Comparison of ENCODE assay signal across 7 mouse cellular contexts in genomic region chr16:33337177-33337576, GRCm38 (mm10). TPM values are rescaled to one million over a fixed set of nuclear protein-coding genes. Genes with fewer than 3 reads are reported as not detected.
A peak's percentile ranks its signal among the peaks of the same experiment; 100 is the strongest.
DNase-seq lines count a peak whose midpoint lies in the region; ATAC-seq and TF ChIP-seq lines count a peak whose summit lies in the region.

No protein-coding gene starts in this region.

- no peak overlapping the region for H3K4me3 ChIP-seq in intestine, postnatal 0 days (ENCODE audit: low read depth, low read length)
- H3K4me3 ChIP-seq in midbrain, embryonic 14.5 days (replicated peaks; ENCODE audit: low read depth, low read length), result no peak overlapping the region

- ATAC-seq in granulocyte monocyte progenitor cell, adult 5-6 weeks (replicated peaks; ENCODE audit: poor library complexity, severe bottlenecking), result peak; percentile 74
- ATAC-seq in intestine, postnatal 0 days, result peak; percentile 73
- no peak for ATAC-seq in midbrain, embryonic 14.5 days (ENCODE audit: low FRiP score, low TSS enrichment)

- H3K9me3 ChIP-seq in intestine, postnatal 0 days (ENCODE audit: control insufficient read depth), result no peaks in the 10 kb centered on the region
- H3K9me3 ChIP-seq in midbrain, embryonic 14.5 days (ENCODE audit: control insufficient read depth, low read length), result no peaks in the 10 kb centered on the region

- intact Hi-C loops in left cerebral cortex, postnatal 36 days (cut with DNase I), result no loop called here

- H3K36me3 ChIP-seq in intestine, postnatal 0 days (ENCODE audit: control insufficient read depth, insufficient read depth), result no peaks in the 10 kb centered on the region
- H3K36me3 ChIP-seq in midbrain, embryonic 14.5 days (ENCODE audit: control insufficient read depth, insufficient read depth, low read length), result no peaks in the 10 kb centered on the region

- H3K27ac ChIP-seq in intestine, postnatal 0 days (ENCODE audit: low read depth, low read length), result no peak overlapping the region
- H3K27ac ChIP-seq in midbrain, embryonic 14.5 days (replicated peaks; ENCODE audit: low read depth, low read length), result no peak overlapping the region

- no peak overlapping the region for H3K9ac ChIP-seq in intestine, postnatal 0 days (ENCODE audit: low read depth, low read length)
- H3K9ac ChIP-seq in midbrain, embryonic 14.5 days (replicated peaks; ENCODE audit: low read length), result no peak overlapping the region

- no peaks in the 10 kb centered on the region for H3K27me3 ChIP-seq in intestine, postnatal 0 days (replicated peaks; ENCODE audit: control insufficient read depth, insufficient read depth, low read length)
- no peaks in the 10 kb centered on the region for H3K27me3 ChIP-seq in midbrain, embryonic 14.5 days (ENCODE audit: control insufficient read depth, insufficient read depth, low read length)

- H3K4me1 ChIP-seq in intestine, postnatal 0 days (replicated peaks; ENCODE audit: control insufficient read depth, insufficient read depth, low read length), result no peaks in the 10 kb centered on the region
- H3K4me1 ChIP-seq in midbrain, embryonic 14.5 days (ENCODE audit: control insufficient read depth, insufficient read depth, low read length), result 0 out of 2 replicates have a peak, but pooled peaks cover 3% of the 10 kb centered on the region

- TF ChIP-seq CTCF in intestine, postnatal 0 days (IDR thresholded peaks at IDR 0.05; ENCODE audit: low read depth), result peak; percentile 87

- 10% methylated on average over 8 of the region's 8 CpGs for WGBS in intestine, postnatal 0 days
- WGBS in midbrain, embryonic 14.5 days, result 11% methylated on average over 8 of the region's 8 CpGs

- DNase-seq in adrenal gland, adult 2 months, result peak; percentile 77
- peak; percentile 32 for DNase-seq in embryo, embryonic 11.5 days (ENCODE audit: low read depth, low spot score)
- peak; percentile 39 to 57 for DNase-seq in left cerebral cortex, postnatal 36 days (ENCODE audit: low spot score in 2 of 2)
- peak; percentile 75 for DNase-seq in midbrain, embryonic 14.5 days
- peak; percentile 27 for DNase-seq in spleen, adult 12 weeks (ENCODE audit: low spot score)

- H3K4me2 ChIP-seq in intestine, postnatal 0 days (replicated peaks; ENCODE audit: low read depth), result peak overlapping the region; percentile 41; the same call in 1 of the 2 replicates
- peak overlapping the region; percentile 29; the same call in 1 of the 2 replicates for H3K4me2 ChIP-seq in midbrain, embryonic 14.5 days (ENCODE audit: low read length)

RNA-seq across cellular contexts. Expression of gene Zfp148, which starts 43.5 kb away (rescaled TPM):
- total RNA-seq in adrenal gland, adult 2 months (2021), result 10 to 100 TPM; 65.2 to 67.8 TPM
- 2.4 and 2.8 TPM in 2 replicates for polyA plus RNA-seq in adrenal gland, adult 2 months (2012; rRNA removed)
- 36.2 and 43.3 TPM in 2 replicates for total RNA-seq in granulocyte monocyte progenitor cell, adult 5-6 weeks (2014; fragmentation: Nextera tagmentation)
- total RNA-seq in granulocyte monocyte progenitor cell, adult 5-6 weeks (2017), result 27.2 and 28.6 TPM in 2 replicates
- polyA plus RNA-seq in intestine, postnatal 0 days (2015; fragmentation: Nextera tagmentation; extraction: Ambion mirVana), result 20.1 and 20.5 TPM in 2 replicates
- total RNA-seq in left cerebral cortex, postnatal 36 days (2021), result 100 to 1,000 TPM; 159 TPM
- polyA plus RNA-seq in midbrain, embryonic 14.5 days (2014; fragmentation: Nextera tagmentation; extraction: Ambion mirVana), result 48.3 and 51.1 TPM in 2 replicates

Comparison
In these comparisons a context has a peak if more than half of its experiments do, and no peak if none do; other contexts are left out.
1. DNase-seq: peak in every context shown above with its lines; median percentile 77 in adrenal gland, adult 2 months; 75 in midbrain, embryonic 14.5 days; 48 in left cerebral cortex, postnatal 36 days; 32 in embryo, embryonic 11.5 days; 27 in spleen, adult 12 weeks.